Comparison of ENCODE assay signal across 8 mouse cellular contexts in the genomic region with DNA sequence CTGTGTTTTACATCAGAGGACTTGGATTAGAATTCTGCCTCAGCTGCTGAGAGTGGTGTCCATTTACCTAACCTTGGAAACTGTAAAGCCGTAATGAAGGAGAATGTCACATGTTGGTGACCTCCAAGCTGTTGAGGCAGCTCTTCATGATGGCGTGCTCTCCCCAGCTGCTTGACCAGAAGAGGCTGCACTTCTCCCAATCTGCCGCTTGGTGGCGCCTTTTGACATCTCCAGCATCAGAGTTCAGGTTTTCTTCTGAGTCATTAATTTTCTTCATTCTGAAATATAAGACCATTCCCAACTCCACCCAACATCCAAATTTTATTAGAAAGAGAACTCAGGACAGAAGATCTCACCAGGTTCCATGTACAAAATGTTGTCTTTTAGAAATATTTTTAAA.
DNase-seq lines count a peak whose midpoint lies in the region; ATAC-seq and TF ChIP-seq lines count a peak whose summit lies in the region.

No protein-coding gene starts in this region.

- no peaks in the 10 kb centered on the region for H3K36me3 ChIP-seq in forebrain, embryonic 11.5 days (ENCODE audit: control insufficient read depth, insufficient read depth, low read length)
- peaks cover 15% of the 10 kb centered on the region; the same call in 1 of the 2 replicates for H3K36me3 ChIP-seq in forebrain, embryonic 12.5 days (replicated peaks)
- no peaks in the 10 kb centered on the region for H3K36me3 ChIP-seq in thymus, adult 2 months (ENCODE audit: control insufficient read depth, insufficient read depth, low read length)
- no peaks in the 10 kb centered on the region for H3K36me3 ChIP-seq in splenic B cell, adult 2 months (ENCODE audit: control insufficient read depth, insufficient read depth, low read length, poor library complexity, severe bottlenecking)

- DNase-seq in forebrain, embryonic 11.5 days (ENCODE audit: low spot score) = peak; percentile 59
- DNase-seq in thymus, adult 2 months = peak; percentile 16
- DNase-seq in thymus, adult 18-20 months = no peak
- peak; percentile 21 for DNase-seq in kidney, postnatal 14 days
- DNase-seq in splenic B cell, adult 2 months (ENCODE audit: low read depth, low spot score) = peak; percentile 7
- DNase-seq in left cerebral cortex, postnatal 36 days (ENCODE audit: low spot score in 2 of 2) = no peak
- no peak for DNase-seq in layer of hippocampus, adult 8-10 months (ENCODE audit: low spot score in 2 of 2)

- H3K9ac ChIP-seq in forebrain, embryonic 11.5 days (ENCODE audit: low read length) = no peak overlapping the region
- H3K9ac ChIP-seq in forebrain, embryonic 12.5 days = no peak overlapping the region

- 40% methylated on average over 4 of the region's 4 CpGs for WGBS in forebrain, embryonic 11.5 days
- 46% methylated on average over 4 of the region's 4 CpGs for WGBS in forebrain, embryonic 12.5 days
- 67% methylated on average over 4 of the region's 4 CpGs for WGBS in thymus, adult 2 months

- no peak for TF ChIP-seq POLR2A in thymus, adult 2 months (IDR thresholded peaks at IDR 0.05; ENCODE audit: control insufficient read depth, extremely low read depth, insufficient read depth, low read length, poor library complexity)

- peak; percentile 60; the same call in 1 of the 2 replicates for TF ChIP-seq CTCF in thymus, adult 2 months (IDR thresholded peaks at IDR 0.05; ENCODE audit: borderline replicate concordance, control insufficient read depth, extremely low read depth, insufficient read depth, low read length, poor library complexity)

- H3K9me3 ChIP-seq in forebrain, embryonic 11.5 days (ENCODE audit: control insufficient read depth, low read length) = no peaks in the 10 kb centered on the region
- no peaks in the 10 kb centered on the region for H3K9me3 ChIP-seq in forebrain, embryonic 12.5 days

- no peak overlapping the region for H3K27ac ChIP-seq in forebrain, embryonic 11.5 days (ENCODE audit: low read depth, low read length)
- no peak overlapping the region for H3K27ac ChIP-seq in forebrain, embryonic 12.5 days
- no peak overlapping the region for H3K27ac ChIP-seq in thymus, adult 2 months (ENCODE audit: control insufficient read depth, insufficient read depth, low read length)

- intact Hi-C loops in left cerebral cortex, postnatal 36 days (cut with DNase I) = loop anchor here (10.0 kb wide), 1 partner anchor 150 kb away; no protein-coding TSS in a partner anchor

- no peak overlapping the region for H3K4me3 ChIP-seq in forebrain, embryonic 11.5 days (ENCODE audit: low read depth, low read length)
- no peak overlapping the region for H3K4me3 ChIP-seq in forebrain, embryonic 12.5 days (replicated peaks)
- no peak overlapping the region for H3K4me3 ChIP-seq in thymus, adult 2 months (ENCODE audit: control insufficient read depth, insufficient read depth, low read length)

- ATAC-seq in forebrain, embryonic 11.5 days (replicated peaks; ENCODE audit: low FRiP score) = no peak
- no peak for ATAC-seq in forebrain, embryonic 12.5 days (ENCODE audit: low FRiP score)

- no peaks in the 10 kb centered on the region for H3K4me1 ChIP-seq in forebrain, embryonic 11.5 days (replicated peaks; ENCODE audit: control insufficient read depth, insufficient read depth, low read length)
- H3K4me1 ChIP-seq in forebrain, embryonic 12.5 days = peaks cover 4% of the 10 kb centered on the region; the same call in 1 of the 2 replicates
- no peaks in the 10 kb centered on the region for H3K4me1 ChIP-seq in thymus, adult 2 months (replicated peaks; ENCODE audit: control insufficient read depth, insufficient read depth, low read length)

- H3K27me3 ChIP-seq in forebrain, embryonic 11.5 days (ENCODE audit: control insufficient read depth, insufficient read depth, low read length) = no peaks in the 10 kb centered on the region
- H3K27me3 ChIP-seq in forebrain, embryonic 12.5 days = no peaks in the 10 kb centered on the region
- no peaks in the 10 kb centered on the region for H3K27me3 ChIP-seq in thymus, adult 2 months (ENCODE audit: control insufficient read depth, insufficient read depth, low read length)
- no peaks in the 10 kb centered on the region for H3K27me3 ChIP-seq in splenic B cell, adult 2 months (ENCODE audit: control insufficient read depth, insufficient read depth, low read length, poor library complexity, severe bottlenecking)

- no peak overlapping the region for H3K4me2 ChIP-seq in forebrain, embryonic 11.5 days (ENCODE audit: low read depth, low read length, severe bottlenecking)
- H3K4me2 ChIP-seq in forebrain, embryonic 12.5 days = no peak overlapping the region

Comparison
In these comparisons a context has a peak if more than half of its experiments do, and no peak if none do; other contexts are left out.
1. DNase-seq: peak in forebrain, embryonic 11.5 days (single experiment), thymus, adult 2 months (single experiment), kidney, postnatal 14 days (single experiment) and splenic B cell, adult 2 months (single experiment); none in thymus, adult 18-20 months (0 of 2), left cerebral cortex, postnatal 36 days (0 of 2) and layer of hippocampus, adult 8-10 months (0 of 2).